Mouse (Mus musculus) monocyte, adult 2 months (primary cell): Measurements from ENCODE around the gene Zfyve1.

Source experiments
- DNase-seq, 2 experiments: peaks; one replicate each; pipeline ENCODE4 v3.0.0; 2022; ENCODE audit warnings: low spot score in 2 of 2, low read depth in 1 of 2

Gene Zfyve1

DNA sequence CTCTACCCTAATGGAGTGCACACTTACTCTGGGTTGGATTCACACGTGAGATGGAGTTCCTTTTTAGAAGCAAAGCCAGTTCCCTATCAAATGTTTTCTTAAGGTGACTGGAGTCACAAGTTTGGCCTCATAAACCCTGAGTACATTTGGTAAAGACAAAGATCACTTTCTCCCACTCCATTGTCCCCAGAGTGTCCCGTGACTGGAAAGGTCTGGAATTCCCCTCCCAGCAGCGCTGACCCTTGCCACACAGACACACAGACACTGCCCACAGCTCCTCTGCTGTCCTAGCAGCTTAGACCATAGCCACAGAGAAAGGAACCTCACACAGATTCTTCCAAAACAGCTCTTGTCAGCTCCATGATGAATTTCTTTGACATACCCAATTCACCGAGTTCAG lies 14.9 kb downstream of the Zfyve1 start:
- no peak for DNase-seq

DNA sequence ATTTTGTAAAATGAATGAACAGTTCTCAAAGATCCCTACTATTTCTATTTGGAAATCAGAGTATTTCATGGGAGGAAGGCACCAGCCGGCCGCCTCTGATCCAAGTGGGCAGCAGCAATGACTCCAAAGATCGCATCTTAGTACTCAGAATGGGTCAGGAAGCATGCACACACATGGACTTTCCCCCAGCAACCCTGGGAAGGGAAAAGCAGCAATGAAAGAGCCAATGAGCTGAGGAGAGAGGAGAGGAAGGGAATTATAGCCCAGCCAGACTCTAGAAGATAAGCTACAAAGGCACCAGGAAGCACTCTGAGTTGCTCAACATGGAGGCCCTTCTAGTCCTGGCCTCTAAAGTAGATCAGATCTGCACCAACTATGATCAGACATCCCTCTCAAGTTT lies 16.7 kb downstream of the Zfyve1 start:
- DNase-seq = no peak

DNA sequence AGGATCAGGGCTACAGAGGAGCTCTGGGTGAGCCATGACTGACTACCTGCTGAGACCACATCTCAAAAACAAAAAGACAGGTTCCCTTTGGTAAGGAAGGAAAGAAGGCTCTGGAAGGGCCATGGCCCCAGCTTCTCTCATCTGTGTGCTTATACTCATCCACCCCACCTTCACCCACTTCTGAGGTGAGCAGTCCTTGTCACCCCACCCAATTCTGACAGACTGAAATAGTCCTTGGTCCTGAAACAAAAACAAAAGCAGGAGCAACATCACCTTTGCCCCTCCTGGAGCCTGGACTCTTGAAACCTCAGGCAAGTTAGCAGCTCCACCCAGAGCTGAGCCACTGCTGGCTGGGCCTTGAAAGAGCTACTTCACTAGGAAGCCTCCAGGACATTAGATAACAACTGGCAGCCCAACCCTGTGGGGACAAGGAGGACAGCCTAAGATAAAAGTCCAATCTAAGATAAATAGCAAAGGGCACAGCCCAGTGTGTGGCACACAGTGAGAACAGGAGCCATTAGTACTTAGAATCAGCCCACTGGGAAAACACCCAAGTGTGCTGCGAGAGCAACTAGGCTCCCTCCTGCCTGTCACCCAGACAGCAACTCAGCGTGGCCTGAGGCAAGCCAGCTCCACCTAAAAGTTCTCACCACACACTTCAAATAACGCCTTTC lies 18.0 kb downstream of the Zfyve1 start:
- no peak for DNase-seq

DNA sequence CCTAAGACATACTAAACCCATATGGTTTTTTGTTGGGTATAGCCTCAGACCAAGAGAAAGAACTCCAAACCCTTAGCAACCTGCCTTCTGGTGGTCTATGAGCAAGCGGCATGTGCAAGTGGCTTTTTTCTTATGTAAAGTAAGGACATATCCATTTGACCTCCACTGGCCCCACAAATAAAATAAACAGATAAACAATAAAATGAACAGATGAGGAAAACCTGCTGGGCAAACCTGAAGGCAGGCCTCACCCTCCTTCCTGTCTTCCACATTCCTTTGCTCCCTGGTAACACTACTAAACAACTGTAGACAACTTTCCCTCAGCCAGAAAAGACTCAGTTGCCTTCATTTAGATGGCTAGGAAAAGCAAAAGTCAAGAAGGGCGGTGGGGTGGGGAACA lies 18.7 kb downstream of the Zfyve1 start:
- DNase-seq = no peak

DNA sequence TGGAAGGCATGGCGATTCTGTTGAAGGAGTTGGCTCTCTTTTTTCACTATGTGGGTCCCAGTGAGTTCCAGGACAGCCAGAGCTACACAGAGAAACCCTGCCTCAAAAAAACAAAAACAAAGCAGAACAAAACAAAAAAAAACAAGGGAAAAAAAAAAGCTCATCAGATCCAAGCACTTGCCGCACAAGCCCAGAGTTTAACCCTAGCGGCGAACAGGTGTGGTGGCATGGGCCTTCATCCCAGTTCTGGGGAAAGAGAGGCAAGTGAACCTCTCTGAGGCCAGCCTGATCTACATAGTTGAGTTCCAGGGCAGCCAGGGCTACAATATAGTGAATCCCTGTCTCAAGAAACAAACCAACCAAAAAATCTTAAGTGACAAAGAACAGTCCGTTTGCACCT lies 19.6 kb downstream of the Zfyve1 start:
- no peak for DNase-seq

DNA sequence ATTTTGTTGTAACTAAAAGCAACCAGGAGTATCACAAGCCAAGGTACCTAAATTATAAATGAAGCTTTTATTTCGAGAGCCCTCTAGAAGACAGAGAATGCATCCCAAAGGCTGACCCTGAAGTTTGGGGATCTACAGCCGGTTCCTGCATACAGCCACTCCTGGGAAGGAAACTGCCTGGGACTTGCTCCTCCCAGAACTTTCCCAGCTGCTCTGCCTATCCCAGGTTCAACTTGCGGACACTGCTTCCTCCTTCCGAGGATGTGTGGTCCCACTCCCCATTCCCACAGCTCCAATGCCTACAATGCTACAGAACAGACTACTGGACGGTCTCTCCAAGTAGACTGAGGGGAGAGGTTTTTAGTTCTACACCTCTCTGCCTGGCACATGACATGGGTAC lies 24.3 kb downstream of the Zfyve1 start:
- DNase-seq = no peak

DNA sequence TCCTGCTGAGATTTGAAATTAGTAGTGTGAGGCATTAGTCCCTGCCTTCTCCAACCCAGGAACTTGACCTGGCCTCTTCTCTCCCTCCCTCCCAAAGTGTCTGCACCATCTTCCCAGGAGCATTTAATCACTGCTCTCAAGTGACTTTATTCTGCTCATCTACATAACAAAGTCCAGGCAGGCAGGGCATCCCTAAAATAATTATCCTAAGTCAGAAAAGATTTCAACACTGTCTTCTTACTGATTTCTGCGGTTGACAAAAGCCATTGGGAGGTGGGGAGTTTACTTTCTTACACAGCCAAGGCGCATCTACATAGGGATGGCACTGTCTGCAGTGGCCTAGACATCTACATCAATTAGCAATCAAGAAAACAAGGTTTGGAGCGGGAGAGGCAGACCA lies 27.2 kb downstream of the Zfyve1 start:
- no peak for DNase-seq

DNA sequence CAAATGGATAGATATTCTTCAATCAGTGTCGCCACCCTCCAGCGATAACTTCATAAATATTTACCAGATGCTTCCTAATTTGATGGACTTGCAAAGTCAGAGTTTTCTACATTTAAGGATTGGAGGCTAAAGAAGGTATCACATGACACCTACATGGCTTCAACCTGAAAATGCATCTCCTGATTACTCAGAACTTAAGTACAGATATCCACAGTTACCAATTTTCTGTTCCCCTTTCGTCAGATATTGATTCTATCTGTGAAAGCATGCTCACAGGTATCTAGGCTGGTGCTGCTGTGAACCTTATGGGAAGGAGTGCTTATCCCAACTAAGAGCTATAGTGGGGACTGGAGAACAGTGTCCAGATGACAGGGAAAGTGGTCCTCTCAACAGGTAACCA lies 34.4 kb downstream of the Zfyve1 start:
- no peak for DNase-seq

DNA sequence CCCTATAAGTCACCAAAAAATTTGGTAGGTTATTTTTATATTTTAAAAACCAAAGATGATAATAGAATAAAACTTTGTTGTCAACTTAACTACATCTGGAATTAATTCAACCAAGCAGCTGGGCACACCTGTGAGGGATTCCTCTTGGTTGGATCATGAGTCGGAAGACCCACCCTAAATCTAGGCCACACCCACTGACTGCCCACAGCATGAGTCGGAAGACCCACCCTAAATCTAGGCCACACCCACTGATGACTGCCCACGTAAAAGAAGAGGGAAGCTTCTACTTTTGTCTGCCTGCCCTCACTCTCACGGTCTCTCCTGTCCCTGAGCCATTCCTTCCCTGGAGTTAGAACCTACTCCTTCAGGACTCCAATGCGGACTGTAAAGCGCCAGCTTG lies 36.8 kb downstream of the Zfyve1 start:
- DNase-seq = no peak

DNA sequence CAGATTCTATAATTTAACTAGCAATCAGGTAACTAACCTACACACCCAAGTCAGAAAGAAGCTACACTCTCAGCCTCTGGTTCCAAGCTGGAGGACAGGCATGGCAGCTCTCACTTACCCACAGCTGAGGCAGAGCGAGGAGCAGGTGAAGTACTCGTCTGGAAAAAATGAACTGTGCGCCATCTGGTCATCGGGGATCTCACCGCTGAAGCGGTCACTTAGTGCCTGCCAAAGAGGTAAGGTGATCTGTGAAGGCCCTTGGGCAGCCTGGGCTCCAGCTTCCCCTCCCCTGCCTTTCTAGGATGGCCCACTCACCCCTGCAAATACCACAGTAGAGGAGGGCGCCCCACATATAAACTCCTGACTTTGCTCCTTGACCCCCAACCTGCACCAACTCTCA lies 38.5 kb downstream of the Zfyve1 start:
- no peak for DNase-seq

DNA sequence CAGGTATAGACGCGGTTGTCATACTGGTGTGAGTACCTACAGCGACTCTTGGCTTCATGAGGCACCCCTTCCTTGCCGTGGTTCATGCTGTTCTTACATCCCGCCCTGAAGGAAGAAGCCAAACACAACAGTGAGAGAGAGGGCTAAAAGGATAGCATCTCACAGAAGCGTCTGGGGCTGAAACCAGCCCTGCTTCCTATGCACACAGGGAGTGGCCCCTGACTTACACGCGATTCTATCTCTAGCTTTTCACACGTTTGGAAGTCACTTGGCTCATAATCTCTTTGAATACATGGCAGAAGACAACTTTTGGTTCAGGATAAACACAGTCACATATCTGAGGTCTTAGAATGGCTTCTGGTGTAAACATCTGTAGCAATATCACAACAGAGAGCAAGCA lies 41.4 kb downstream of the Zfyve1 start:
- DNase-seq = no peak

DNA sequence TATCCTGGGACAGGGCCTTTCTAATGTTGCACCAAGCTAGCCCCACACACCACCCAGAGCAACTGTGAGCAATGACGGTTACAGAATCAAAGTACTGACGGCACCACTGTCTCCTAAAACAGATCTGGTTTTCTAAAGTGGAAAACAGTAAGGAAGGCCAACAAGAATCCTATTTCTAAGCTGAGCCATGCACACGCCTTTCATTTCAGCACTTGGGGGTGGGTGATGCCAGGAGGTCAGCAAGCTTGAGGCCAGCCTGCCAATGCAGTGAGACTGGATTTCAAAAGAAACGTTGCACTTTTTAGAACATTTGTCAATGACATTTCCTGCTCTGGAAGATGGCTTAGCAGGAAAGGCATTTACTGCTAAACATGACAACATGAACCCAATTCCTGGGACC lies 43.2 kb downstream of the Zfyve1 start:
- DNase-seq = no peak

DNA sequence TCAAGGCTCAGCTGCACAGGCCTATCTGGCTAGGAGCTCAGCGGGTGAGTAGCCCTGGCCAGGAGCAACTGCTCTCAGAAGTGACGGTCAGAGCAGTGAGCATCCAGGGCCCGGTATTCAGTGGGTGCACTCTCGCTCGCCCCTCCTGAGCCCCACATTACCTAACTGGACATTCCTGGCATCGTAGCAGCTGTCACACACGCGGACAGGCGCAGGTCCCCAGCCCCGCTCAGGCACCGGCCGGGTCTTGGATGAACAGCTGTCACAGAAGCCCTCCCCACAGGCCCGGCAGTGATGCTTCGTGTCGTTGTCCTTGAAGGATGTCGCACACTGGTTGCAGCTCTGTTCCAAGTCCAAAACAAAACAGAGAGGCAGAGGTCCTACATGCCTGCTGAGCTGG lies 45.7 kb downstream of the Zfyve1 start:
- no peak for DNase-seq

DNA sequence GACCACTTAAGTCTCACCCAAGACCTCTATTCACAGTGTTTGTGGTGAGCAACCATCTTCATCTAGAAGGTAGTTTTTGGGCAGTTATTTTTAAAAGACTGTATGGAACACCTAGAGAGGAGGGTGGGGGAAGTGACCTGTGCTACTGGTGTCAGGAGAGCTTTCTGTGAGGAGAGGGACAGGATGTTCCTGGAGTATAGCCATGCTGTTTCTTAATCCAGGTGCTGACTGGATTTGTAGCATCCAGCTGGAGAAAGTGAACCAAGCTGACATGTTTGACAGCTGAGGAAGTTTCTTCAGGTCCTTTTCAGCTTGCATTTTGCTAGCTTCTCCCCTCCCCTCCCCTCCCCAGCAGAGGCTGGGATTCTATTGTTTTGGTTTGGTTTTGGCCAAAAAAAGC lies 52.2 kb downstream of the Zfyve1 start:
- DNase-seq = no peak

DNA sequence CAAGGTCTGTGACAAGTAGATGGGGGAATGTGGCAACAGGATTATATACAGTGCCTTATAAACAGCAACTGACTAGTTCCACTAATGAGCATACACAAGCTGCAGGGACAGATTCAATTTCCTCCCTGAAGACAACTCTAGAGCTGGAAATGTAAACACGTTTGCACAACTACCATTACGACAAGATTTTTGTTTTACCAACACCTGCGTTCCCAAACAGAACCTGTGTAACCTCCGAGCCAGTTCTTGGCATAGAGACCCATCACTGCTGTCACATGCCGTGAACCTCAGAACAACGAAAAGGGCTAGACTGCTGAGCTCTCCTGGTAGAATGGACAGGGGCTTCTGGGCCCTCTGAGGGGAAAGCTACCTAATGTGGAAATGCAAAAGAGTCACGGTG lies 53.0 kb downstream of the Zfyve1 start:
- no peak for DNase-seq

DNA sequence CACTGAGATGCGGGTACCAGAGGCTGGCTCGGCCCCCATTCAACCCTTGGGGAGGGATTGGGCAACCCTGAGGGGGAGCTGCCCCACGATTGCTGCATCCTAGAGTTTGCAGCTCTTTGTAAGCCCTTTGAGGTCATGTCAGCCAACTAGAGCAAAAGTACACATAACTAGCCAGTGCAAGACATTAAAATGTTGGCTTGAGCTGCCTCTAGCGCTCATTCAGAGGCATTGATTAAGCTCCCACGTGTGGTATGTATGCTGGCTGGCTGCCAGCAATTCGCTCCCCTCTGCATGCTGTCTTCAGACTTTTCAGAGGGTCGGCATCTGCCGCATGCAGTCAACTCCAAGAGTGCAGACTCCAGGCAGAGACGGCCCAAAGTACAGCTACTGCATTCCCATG lies 61.0 kb downstream of the Zfyve1 start:
- DNase-seq = no peak

DNA sequence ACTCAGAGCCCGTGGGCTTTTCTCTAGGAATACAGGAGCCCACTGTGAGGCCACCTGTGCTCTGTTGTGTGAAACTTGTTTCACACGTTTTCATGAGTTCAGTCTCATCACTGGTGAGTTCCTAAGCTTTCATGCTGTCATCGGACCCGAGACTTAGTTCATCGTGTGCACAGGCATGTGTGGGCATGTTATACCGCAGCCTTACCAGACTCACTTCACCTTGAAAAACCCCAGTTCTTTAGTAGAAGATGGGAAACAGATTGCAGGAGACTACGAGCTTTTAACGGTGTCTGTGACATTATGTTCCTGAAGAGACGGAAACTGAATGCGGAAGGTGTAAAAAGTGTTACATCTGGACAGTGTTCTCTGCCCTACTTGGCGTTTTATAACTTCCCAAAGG lies 61.6 kb downstream of the Zfyve1 start:
- no peak for DNase-seq

DNA sequence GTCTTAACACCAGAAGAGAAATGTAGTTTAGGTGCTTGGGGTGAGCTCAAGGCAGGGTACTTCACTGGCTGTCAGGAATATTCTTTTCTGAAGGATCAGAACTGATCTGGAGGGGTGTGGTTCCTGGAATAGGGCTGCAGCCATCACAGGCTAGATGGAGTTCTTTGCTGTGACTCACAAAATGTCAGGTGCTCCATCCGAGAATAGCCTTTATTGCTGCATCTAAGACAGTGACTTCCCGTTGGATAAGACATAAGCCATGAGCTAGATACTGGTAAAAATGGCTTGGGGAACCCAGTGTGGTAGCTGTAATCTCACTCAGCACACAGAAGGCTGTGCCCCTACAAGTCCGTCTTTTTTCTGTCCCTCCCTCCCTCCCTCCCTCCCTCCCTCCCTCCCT lies 62.8 kb downstream of the Zfyve1 start:
- no peak for DNase-seq

DNA sequence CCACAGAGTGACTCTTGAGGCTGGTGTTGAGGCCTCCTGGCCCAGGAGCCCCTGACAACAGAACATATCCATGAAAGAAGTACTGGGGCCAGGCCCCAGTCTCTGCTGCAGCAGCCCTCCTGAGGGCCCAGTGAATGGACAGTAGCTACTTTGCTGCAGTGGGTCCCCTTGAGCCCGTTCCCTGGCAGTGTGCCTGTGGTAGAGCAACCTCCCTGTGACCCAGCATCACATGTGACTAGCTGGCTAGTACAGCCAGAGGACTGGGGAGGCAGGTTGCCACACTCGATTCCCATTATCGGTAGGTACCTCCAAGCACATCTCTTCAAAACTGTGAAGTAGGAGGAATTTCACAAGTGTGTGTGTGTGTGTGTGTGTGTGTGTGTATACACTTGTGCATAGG lies 64.1 kb downstream of the Zfyve1 start:
- DNase-seq = no peak

DNA sequence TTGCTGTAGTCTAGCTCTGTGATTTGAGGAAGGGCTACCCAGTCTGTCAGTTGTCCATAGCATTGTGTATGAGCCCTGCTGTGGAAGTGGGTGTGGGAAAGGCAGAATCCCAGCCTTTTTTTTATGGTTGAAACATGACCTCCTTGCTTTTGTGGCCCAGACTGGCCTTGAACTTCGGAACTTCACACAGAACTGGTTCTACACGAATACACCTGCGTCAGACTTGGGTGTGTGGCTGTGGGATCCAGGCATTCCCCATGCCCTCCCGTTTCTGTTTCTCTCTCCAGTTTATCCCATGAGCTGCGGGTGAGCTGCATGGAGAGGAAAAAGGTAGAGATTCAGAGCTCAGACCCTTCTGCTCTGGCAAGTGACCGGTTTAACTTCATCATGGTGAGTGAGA lies 65.0 kb downstream of the Zfyve1 start:
- no peak for DNase-seq

DNA sequence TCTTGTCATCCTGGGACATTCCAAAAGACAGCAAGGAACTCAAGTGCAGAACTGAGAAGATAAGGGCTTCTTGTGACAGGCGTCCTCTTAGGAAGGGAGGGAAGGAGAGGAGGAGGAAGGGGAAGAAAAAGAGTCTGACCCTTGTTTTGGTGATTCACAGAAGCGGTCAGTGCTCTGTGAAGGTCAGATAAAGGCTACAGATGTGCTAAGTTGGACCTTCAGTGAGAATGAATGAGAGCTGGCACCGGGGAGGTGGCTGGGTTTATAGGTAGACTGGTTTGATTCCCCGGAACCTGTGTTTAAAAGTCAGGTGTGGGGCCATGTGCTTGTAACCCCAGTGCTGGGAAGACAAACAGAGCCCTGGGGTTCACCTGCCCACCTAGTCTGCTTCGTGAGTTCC lies 68.4 kb downstream of the Zfyve1 start:
- no peak for DNase-seq

DNA sequence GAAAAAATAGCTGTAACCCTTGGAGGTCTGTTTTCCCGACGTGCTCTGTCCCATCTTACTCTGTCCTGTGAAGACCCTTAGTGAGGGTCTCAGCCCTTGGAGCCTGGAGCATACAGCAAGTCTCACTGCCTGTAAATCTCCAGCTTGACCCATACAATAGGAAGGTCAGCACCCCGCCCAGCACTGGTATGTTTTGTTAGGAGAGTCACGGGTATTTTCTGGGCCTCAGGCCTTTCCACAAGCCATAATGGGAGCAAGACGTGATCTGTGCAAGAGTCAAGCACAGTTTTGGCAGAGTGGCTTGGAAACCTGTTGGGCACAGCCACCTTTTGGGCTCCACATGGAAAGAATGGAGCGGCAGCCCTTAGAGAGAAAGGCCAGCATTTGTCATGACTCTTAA lies 69.2 kb downstream of the Zfyve1 start:
- no peak for DNase-seq

DNA sequence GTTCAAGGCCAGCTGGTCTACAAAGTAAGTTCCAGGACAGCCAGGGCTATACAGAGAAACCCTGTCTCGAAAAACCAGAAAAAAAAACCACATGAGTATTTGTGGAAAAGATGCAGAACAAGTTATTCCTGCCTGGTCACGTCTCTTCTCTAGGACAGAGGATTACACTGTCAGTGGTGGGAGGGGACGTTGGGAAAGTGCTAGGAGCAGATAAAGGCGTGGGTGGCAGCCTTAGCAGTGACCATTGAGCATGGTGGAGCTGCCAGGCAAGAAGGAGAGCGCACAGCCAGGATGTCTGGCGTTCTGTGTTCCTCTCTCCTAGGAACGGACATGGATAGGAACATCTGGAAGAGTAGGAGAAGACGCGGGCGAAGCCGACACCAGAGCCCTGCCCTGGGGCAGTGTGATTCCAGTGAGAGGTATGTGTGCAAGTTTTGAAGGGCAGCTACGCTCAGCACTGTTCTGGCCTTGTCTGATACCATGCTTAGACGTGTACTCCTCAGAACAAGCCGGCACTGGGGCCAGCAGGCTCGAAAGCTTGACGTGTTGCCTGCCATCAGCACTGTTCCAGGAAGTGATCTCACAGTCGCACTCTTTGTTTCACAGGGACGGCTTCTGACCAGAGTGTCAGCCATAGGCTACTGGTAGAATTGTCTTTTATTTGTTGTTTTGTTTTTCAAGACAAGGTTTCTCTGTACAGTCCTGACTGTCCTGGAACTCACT lies 71.0 kb downstream of the Zfyve1 start:
- no peak for DNase-seq
